Mouse (Mus musculus) heart, postnatal 14 days (tissue): ENCODE measurements around the gene Vpreb2. TPM values are rescaled to one million over a fixed set of nuclear protein-coding genes. Genes with fewer than 3 reads are reported as not detected.
"Not testable (repeated sequence)": the region's sequence is repeated elsewhere in the genome, so short reads cannot be mapped to it uniquely, and the experiment has no call there.

Source experiments
- DNase-seq, 2 experiments: peaks; one replicate each; pipeline ENCODE4 v3.0.0; 2021 to 2022
- intact Hi-C: fragments of 180-260 bp; cut with DNase I; formaldehyde crosslinking; loops from one replicate; pipeline ENCODE4 v1.15.1; 2025
- total RNA-seq, 2 experiments: library from RNA; stranded (reverse); gene quantifications; 2 replicates each; pipeline ENCODE4 v1.2.3; 2021

The Vpreb2 gene
- total RNA-seq, 2 experiments from 2014 or later, result not detected

DNA sequence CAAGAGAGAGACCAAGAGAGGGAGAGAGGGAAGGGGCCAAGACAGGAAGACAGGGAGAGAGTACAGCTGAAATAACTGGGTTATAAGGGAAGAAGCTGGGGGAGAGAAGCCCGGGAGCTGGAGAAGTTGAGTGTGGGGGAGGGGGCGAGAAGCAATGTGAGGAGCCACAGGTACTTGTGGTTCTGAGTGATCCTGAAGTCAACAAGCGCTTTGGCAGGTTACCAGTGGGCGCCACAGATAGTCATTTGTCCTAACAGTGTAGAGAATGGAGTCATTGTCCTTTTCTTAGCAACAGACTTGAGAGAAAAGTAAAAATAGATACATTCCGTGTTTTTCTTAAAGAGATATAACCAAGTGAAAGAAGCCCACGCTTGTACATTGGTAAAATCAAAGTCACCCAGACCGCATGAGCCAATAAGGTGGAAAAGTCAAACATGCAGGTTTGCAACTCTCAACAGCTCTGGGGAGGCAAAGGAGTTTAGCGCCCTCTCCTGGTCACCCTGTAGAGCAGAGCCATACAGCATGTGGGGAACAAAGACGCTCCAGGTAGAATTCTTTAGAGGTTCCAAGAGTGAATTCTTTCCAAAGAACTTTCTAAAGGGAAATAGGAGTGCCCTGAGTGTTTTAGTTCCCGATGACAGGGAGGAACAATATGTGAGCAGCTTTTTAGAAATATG is 6.4 kb downstream of the Vpreb2 start:
- peak; percentile 52 to 71 for DNase-seq

DNA sequence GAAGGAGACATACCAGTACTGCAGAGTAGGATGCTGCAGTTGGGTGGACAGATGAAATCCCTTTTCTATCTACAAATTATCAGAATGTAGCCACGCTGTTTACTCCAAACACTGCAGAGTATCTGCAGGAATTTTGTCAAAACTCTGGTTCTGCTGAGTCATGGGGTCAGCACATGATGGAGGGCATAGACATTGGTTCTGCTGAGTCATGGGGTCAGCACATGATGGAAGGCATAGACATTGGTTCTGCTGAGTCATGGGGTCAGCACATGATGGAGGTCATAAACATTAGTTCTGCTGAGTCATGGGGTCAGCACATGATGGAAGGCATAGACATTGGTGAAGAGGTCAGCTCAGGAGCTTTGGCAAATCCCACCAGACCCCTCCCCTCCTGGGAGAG is 7.5 kb downstream of the Vpreb2 start:
- DNase-seq, result no peak
- intact Hi-C loops, result loop anchor here (5.0 kb wide), 2 partner anchors 60 to 75 kb away; partner anchors contain the start of genes Ess2 and Slc25a1

More for the DNA sequence above, 6.4 kb downstream of the Vpreb2 start:
- intact Hi-C loops, result loop anchor here (5.0 kb wide), 2 partner anchors 59 to 74 kb away; partner anchors contain the start of genes Ess2 and Slc25a1

DNA sequence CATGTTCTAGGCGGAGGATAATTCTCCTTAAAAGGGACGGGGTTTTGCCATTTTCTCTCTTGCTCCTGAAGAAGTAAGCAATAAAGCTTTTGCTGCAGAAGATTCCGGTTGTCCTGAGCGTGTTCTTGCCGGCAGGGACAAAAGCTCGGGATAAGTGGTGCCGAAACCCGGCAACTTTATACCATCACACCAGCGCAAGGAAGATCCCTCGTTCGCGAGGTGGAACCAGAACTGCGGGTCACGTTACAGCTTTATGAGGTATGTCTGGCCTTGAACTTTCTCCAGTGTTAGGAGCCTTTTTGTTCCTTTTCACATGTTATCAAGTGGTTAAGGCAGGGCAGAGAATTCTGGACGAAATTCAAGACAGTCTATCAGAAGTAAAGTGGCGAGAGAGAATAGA is 12.1 kb downstream of the Vpreb2 start:
- intact Hi-C loops, DNase-seq: not testable (repeated sequence)

DNA sequence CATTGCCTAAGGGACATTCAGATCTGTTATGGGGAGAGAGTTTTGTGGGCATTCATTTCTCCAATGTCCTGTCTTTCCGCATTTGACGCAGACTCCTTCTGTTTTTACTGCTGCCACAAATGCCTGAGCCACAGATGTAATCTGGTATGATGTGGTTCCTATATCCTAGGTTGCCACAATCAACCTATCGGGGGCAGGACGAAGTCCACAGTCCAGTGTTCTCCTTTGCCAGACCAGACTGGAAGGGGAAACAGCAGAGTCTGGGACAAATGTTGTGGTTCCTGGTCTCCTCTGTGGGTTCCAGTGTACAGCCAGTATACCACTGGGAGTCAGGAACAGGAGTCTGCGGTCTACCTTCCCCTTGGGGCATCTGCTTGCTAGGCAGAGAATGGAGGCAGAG is 19.4 kb downstream of the Vpreb2 start:
- intact Hi-C loops, result no loop called here

DNA sequence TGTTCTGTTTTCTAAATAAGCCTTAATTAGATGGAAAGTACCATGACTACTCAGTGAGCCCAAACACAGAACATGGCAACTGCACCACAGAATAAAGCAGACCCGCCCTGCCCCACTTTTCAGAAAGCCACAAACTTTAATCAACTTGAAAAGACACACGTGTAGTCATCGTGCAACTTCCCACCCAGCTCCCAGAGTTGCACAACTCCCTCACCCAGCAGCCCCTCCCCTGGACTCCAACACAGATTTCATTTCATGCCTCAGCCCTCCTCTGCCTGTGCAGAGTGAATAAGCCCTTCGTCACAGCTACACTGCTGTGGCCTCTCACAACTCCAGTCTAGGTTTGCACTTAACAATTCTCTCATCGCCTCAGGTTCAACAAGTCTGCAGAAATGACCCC is 24.4 kb downstream of the Vpreb2 start:
- intact Hi-C loops, result no loop called here
- DNase-seq, result no peak

More for the DNA sequence above, 19.4 kb downstream of the Vpreb2 start:
- DNase-seq, result no peak

DNA sequence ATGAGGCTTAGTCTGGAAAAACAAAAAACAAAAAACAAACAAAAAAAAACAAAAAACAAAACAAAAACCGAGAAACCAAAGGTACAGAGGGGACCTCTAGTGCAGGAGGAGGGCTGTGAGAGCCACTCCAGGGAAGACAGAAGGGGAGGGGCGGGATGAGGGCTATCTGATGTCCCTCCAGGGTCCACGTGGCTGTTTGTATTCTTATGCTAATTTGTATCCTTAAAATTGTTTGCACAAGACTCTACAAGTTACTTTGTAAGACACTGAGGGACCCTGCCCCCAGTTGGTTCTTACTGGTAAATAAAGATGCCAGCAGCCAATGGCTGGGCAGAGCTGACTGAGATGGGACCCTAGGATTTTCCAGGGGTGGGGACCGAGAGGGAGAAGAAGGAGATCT is 26.9 kb downstream of the Vpreb2 start:
- intact Hi-C loops, result no loop called here
- no peak for DNase-seq

DNA sequence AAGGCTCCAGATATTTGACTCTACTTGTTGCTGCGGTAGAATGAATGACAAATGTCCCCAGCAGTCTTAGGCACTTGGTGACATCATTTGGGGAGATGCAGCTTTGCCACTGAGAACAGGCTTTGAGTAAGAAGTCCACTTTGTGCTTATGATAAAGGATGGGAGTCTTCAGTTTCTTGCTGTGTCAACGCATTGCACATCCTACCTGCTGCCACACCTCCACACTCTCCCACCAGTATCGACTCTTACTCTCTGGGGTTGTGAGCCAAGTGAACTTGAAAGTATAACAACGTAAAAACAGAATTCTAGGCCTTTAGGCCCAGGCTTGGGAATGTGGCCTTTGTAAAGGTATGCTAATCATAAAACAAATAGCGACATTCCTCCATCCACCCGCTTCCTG is 30.9 kb downstream of the Vpreb2 start:
- DNase-seq, result no peak

DNA sequence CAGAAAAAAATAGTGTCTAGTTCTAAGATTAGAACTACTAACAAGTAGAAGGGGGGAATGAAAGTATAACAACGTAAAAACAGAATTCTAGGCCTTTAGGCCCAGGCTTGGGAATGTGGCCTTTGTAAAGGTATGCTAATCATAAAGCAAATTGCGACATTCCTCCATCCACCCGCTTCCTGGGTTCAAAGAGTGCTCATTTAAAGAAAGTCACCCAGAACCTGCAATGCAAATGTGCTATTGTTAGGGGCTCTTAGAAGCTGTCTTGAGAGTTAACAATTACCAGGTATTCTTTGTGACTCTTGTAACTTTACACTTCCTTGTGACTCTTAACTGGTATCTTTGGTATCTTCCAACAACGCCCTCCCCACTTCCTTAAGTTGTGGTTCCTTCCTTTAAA is 36.3 kb downstream of the Vpreb2 start:
- intact Hi-C loops, DNase-seq: not testable (repeated sequence)

More for the DNA sequence above, 30.9 kb downstream of the Vpreb2 start:
- intact Hi-C loops, result no loop called here

DNA sequence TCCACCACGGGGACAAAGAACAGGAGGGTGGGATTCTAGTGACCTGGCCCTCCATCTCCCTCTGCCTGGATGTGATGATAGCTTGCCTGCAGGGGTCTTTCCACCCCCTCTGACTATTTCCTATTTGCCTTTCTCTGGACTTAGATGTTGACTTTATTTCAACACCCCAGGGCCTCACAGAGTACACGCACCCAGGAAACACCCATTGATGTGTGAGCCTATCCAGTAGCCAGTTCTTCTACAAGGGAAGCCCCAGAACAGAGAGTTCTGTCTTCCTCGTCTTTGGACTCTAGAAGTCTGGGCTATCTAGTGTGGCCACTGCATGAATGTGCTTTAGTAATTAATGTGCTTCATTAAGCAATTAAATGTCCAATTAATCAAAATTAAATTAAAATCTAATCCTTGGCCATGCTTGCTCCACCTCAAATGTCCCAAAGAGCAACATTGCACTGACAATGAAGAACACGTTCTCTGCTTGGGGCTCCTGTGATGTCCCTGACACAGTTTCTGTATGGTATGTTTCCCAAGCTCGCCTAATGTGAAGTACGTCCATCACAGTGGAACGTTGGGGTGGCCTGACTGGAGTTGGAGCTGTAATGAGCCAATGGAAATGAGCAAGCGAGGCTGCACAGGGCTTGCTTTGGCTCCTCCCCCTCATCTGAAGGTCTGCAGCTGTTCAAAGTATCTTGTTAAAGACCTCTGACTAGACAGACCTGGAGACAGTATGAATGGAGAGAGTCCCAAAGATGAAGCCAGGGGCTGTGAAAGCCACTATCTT is 42.7 kb downstream of the Vpreb2 start:
- intact Hi-C loops, result no loop called here
- DNase-seq, result no peak

DNA sequence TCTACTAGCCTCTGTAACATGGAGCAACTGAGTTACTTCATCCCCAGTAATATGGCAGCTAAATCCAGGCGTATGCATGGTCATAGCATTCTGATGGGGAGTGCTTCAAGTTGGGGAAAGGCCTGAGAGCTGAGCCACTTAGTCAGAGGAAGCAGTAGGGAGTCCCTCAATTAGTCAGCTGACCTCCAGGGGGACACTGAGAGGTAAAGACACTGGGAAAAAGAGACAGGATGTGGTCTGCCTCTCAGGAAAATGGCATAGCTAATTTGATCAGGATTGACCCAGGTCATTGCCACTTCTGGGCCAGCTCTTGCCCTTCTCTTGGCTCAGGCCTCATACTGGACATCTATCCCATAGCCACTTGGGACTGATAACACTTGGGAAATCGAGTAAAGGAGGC is 47.1 kb downstream of the Vpreb2 start:
- intact Hi-C loops, result no loop called here

More for the DNA sequence above, 47.1 kb downstream of the Vpreb2 start:
- no peak for DNase-seq

Other genes with a start within 250 kb of the Vpreb2 start
- 10 to 100 TPM; 31.6 to 32.4 TPM for gene Med15, start 247.5 kb upstream of the Vpreb2 start, total RNA-seq
- gene Klhl22, start 220.8 kb upstream of the Vpreb2 start, total RNA-seq, result 10 to 100 TPM; 18.2 to 21.7 TPM
- gene Scarf2, start 183.1 kb upstream of the Vpreb2 start, total RNA-seq, result 10 to 100 TPM in 1 of 2 experiments, 1 to 10 TPM in 1; 9.8 to 10.2 TPM
- gene B830017H08Rik, start 147.3 kb upstream of the Vpreb2 start, total RNA-seq, result not detected
- gene Car15, start 142.1 kb upstream of the Vpreb2 start, total RNA-seq, result 1 to 10 TPM; 1.5 to 2.5 TPM
- gene Gm20518, start 88.8 kb upstream of the Vpreb2 start, total RNA-seq, result under 1 TPM in 1 of 2 experiments, not detected in 1; 0.20 TPM
- gene Tssk1, start 86.2 kb upstream of the Vpreb2 start, total RNA-seq, result under 1 TPM in 1 of 2 experiments, not detected in 1; 0.10 TPM
- 10 to 100 TPM; 50.9 to 52.3 TPM for gene Dgcr2, start 81.9 kb upstream of the Vpreb2 start, total RNA-seq
- not detected for gene Tssk2, start 81.8 kb upstream of the Vpreb2 start, total RNA-seq
- gene Ess2, start 69.1 kb upstream of the Vpreb2 start, total RNA-seq, result 10 to 100 TPM; 11.6 to 13.3 TPM
- not detected for gene Gsc2, start 65.4 kb upstream of the Vpreb2 start, total RNA-seq
- 1 to 10 TPM; 5.9 to 8.3 TPM for gene Slc25a1, start 52.2 kb upstream of the Vpreb2 start, total RNA-seq
- 10 to 100 TPM; 46.4 to 48.0 TPM for gene Dgcr6, start 72.4 kb downstream of the Vpreb2 start, total RNA-seq
- 10 to 100 TPM; 24.1 to 32.4 TPM for gene Prodh, start 109.8 kb downstream of the Vpreb2 start, total RNA-seq
- gene Rtn4r, start 147.2 kb downstream of the Vpreb2 start, total RNA-seq, result 10 to 100 TPM; 17.4 to 19.9 TPM
- gene Ccdc188, start 237.5 kb downstream of the Vpreb2 start, total RNA-seq, result not detected